Mouse (Mus musculus): ENCODE data around the gene Apc2. TPM values are rescaled to one million over a fixed set of nuclear protein-coding genes. Genes with fewer than 3 reads are reported as not detected.

Apc2 gene
- total RNA-seq, 2 experiments from 2014 or later = 3.4 to 4.0 TPM

DNA sequence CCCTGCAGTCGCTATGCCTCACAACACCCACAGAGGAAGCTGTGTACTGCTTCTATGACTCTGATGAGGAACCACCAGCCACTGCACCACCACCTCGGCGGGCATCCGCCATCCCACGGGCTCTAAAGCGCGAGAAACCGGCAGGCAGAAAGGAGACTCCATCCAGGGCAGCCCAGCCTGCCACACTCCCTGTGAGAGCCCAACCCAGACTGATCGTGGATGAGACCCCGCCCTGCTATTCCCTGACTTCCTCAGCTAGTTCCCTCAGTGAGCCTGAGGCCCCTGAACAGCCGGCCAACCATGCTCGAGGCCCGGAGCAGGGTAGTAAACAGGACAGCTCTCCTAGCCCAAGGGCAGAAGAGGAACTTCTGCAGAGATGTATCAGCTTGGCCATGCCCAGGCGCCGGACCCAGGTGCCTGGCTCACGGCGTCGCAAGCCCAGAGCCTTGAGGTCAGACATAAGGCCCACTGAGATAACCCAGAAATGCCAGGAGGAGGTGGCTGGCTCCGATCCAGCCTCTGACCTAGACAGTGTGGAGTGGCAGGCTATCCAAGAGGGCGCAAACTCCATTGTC, 17.9 kb downstream of the Apc2 start:
- intact Hi-C loops (cut with DNase I) = no loop called here
- no peak for DNase-seq (ENCODE audit: low spot score)

DNA sequence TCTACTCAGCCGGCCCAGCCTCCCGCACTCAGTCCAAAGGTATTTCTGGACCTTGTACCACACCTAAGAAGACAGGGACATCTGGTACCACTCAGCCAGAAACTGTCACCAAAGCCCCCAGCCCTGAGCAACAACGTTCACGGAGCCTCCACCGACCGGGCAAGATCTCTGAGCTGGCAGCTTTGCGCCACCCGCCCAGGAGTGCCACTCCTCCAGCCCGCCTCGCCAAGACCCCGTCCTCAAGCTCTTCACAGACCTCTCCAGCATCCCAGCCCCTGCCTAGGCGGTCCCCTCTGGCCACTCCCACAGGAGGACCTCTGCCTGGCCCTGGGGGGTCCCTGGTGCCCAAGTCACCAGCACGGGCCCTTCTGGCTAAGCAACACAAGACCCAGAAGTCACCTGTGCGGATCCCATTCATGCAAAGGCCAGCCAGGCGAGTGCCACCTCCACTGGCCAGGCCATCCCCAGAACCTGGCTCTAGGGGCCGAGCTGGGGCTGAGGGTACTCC, 18.8 kb downstream of the Apc2 start:
- intact Hi-C loops (cut with DNase I) = no loop called here
- DNase-seq (ENCODE audit: low spot score) = no peak

DNA sequence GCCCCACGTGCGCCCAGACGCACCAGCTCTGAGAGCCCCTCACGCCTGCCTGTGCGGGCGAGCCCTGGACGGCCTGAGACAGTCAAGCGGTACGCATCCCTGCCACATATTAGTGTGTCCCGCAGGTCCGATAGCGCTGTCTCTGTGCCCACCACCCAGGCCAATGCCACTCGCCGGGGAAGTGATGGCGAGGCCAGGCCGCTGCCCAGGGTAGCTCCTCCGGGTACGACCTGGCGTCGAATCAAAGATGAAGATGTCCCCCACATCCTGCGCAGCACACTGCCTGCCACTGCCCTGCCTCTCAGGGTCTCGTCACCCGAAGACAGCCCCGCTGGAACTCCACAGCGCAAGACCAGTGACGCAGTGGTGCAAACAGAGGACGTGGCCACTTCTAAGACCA, 19.5 kb downstream of the Apc2 start:
- intact Hi-C loops (cut with DNase I) = no loop called here
- no peak for DNase-seq (ENCODE audit: low spot score)

DNA sequence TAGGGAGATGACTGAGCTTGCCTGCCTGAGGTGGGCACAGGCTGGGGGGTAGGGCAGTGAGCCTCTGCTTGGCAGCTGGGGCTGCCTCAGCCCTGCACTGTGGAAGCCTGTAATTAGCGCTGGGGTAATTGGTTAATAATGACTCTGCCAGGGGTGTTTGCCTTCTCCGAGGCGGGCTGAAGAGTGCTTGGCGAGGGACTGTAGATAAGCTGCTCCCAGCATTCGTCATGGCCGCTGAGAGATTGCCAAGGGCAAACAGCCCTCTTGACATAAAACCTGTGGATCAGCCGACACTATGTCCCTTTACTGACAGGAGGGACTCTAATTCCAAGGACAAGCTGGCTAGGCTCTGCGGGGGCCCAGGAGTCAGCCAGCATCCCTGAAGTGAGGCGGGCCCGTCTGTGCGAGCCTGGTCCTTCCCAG, 20.6 kb downstream of the Apc2 start:
- intact Hi-C loops (cut with DNase I) = no loop called here
- no peak for DNase-seq (ENCODE audit: low spot score)

DNA sequence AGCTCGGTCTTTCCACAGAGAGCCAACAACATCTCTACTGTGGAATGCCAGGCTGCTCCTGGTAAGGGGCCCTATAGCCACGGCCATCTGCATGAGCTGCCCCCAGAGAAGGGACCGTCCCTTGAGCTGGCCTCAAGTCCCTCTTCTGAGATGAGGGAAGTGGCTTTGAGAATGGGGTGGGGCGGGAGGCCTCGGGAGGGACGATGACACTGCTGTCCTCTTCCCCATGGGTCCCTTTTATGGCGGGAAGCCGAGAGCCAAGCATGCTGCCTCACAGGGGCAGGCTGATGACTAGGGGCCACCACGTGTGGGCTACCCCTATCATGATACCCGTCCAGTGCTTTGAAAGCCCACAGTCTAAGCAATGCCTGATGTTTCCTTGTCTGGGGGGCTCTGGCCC, 21.2 kb downstream of the Apc2 start:
- DNase-seq (ENCODE audit: low spot score) = no peak
- intact Hi-C loops (cut with DNase I) = no loop called here

DNA sequence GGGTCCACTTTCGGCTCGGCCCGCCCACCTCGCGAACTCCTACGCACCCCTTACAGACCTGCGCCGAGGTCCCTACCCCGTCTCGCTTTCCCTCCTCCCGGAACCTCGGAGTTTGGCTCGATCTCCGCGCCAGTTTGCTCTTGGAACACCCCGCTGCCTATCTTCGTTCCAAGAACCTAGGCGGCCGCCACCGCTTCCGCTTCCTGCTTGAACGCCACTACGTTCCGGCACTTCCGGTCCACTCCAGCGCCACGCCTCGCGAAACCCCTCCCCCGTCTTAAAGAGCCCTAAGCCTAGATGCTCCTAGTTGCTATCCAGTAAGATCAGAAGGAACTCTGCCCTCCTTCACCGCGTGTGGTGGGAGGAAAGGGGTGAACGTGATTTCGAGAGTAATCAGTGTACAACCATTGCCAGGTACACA, 24.6 kb downstream of the Apc2 start, which contains the start of gene 2310011J03Rik:
2310011J03Rik (minus strand) TSS at position 198 of the 421 bp plus-strand sequence.
- intact Hi-C loops (cut with DNase I) = no loop called here
- peak; percentile 87 for DNase-seq (ENCODE audit: low spot score)

DNA sequence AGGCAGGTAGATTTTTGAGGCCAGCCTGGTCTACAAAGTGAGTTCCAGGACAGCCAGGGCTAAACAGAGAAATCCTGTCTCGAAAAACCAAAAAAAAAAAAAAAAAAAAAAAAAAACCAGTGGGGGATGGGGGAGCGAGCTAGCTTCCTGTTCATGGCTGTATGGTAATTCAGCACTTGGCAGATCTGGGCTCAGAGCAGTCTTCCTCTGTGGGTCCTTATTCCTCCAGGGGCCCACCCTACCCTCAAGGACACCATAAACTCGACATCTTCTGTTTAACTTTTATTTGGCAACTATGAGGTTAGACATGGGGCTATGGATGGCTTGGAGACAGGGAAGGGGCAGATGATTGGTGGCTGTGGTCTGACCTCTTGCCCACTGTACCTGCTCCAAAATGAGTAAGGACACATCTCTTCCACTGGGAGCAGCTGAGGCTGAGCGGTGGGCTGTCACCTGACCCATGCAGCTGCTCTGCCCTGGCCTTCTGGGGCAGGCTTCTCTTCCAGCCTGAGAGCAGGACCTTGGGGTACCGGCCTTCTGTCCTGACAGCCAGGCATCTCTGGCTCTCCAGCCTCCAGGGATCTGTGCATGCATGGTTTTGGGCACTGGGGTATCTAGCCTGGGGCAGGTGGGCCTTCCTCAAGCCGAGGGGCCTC, 25.4 kb downstream of the Apc2 start:
- intact Hi-C loops (cut with DNase I) = no loop called here
- no peak for DNase-seq (ENCODE audit: low spot score)

DNA sequence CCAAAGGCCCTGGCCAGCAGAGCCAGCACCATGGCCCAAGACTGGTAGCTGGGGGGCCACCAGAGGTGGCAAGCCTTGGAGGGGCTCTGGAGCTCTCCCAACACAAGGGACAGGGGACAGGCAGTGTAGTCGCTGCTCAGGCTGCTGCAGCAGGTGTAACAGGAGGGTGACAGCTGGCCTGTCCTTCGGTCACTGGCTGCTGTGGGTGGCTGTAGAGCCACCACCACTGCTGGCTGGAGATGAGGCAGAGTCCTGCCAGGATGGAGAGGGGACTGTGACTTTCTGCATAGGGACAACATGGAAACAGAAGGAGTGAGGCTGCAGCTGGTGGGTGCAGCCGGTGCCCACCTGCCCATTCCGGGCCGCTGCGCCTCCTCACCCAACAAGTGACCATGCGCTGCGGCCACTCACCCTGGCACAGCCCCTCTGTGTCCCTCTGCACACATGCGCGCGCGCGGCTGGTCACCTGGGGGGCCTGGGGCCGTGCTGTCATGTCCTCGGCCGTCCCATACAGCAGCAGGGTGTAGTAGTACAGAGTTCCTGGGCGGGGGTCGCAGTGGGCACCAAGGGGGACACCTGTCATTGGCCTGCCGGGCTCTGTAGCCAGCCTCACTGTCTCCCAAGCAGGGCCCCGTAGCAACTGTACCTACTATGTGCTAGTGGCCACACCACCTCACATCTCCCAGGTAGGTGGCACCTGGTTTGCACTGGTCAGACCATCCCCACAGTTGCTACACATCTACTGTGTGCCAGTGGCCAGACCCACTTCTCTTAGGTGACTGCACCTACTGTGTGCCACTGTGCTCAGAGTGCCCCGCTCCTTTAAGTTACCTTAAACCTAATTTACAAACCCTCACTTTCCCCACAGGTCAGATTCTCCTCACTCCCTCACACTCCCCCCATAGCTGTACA, 26.1 kb downstream of the Apc2 start:
- DNase-seq (ENCODE audit: low spot score) = no peak
- intact Hi-C loops (cut with DNase I) = no loop called here

DNA sequence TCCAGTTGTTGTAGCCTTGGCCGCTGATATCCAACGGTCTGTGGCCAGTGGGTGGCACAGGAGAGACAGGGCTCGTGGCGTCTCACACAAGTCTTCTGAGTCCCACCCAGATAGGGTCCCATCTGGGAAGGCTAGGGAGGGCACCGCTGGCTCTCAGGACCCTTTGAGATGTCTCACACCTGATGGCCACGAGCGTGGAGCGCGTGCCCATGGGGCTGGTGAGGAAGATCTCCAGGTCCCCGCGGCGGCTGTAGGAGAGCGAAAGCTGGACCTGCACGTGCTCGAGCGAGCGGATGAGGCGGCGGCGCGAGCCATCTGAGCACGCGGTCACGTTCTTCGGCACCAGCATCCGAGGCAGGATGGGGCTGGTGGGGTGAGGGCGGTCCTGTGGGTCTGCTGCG, 27.0 kb downstream of the Apc2 start:
- DNase-seq (ENCODE audit: low spot score) = no peak

DNA sequence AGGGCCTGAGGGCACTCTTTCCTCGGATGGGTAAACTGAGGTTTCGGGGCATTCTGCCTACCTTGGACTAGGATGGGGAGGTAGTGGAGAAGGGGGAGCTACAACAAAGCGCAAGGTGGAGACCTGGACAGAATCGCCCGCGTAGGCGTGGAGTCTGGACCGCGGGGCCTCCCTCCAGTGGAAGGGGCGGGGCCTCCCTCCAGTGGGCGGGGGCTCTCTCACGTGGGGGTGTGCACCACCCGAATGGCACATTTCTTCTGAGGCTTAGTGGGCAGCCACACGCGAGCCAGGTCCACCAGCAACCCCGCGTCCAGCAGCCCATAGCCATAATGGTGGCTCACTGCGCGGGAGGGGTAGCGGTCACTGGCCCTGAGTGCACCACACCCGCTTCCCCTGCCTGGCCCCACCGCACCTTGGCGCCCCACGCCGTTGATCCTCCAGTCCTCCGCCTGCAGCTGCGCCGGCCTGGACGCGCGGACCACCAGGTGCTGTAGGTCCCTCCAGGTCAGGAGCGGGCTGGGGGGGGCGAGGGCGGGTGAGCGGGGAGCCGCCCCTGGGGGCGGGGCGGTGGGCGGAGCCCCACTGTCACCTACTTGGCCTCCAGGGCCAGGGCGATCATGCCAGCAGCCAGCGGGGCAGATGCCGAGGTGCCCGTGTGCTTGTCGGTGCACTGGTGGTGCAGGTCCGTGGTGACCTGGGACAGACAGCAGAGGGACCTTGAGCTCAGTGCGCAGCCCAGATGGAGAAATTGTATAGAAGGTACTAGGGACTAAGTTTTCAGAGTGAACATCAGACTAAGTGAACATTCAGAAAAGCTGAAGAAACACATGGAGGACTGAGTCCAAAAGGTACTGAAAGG, 27.7 kb downstream of the Apc2 start:
- intact Hi-C loops (cut with DNase I) = no loop called here
- peak; percentile 48 for DNase-seq (ENCODE audit: low spot score)

More for the DNA sequence above, 27.0 kb downstream of the Apc2 start:
- intact Hi-C loops (cut with DNase I) = no loop called here

DNA sequence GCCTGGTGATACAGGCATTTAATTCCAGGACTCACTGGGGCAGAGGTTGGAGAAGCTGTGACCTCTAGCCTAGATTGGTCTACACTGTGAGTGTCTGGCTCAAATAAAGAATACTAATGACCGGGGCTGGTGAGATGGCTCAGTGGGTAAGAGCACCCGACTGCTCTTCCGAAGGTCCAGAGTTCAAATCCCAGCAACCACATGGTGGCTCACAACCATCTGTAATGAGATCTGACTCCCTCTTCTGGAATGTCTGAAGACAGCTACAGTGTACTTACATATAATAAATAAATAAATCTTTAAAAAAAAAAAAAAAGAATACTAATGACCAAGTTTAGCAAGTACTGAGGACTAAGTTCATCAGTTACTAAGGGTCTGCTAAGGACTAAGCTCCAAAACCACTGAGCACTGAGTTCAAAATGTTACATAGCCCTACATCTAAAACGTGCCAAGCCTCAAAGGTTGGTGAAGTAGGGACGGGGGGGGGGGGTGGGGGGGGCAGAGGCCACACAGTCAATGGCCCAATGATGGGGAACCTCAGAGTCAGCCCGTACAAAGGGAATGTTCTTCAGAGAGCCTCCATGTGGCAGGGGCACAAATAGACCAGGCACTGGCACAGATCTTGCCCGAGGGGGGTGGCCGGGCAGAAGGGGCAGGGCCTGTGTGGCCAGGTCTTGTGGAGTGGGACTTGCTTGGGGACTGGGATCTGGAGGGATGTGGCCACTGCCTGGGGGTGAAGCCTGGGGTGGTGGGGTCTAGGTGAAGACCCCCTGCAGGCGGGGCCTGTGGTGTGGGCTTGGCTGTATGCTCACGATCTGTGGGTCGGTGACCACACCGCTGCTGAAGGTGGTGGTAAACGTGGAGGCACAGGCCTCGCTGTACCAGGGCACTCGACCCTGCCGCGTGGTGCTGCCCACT, 28.6 kb downstream of the Apc2 start:
- DNase-seq (ENCODE audit: low spot score) = no peak
- intact Hi-C loops (cut with DNase I) = no loop called here

DNA sequence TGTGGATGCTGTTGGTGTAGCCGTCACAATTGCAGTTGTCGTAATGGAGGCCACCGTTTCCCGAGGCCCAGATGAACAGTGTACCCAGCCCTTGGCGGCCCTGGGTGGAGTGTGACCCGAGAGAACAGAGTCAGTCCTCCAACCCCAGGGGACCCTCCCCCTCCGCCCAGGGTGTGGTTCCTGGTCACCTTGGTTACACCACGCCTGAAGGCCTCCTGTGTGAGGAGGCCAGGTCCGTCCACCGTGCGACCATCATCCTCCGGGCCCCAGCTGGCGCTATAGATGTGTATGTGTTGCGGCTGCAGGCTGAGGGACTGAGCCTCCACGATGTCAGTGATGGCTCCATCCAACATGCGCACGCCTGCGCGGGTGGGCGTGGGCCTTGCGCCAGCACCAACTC, 29.3 kb downstream of the Apc2 start:
- no peak for DNase-seq (ENCODE audit: low spot score)
- intact Hi-C loops (cut with DNase I) = no loop called here

DNA sequence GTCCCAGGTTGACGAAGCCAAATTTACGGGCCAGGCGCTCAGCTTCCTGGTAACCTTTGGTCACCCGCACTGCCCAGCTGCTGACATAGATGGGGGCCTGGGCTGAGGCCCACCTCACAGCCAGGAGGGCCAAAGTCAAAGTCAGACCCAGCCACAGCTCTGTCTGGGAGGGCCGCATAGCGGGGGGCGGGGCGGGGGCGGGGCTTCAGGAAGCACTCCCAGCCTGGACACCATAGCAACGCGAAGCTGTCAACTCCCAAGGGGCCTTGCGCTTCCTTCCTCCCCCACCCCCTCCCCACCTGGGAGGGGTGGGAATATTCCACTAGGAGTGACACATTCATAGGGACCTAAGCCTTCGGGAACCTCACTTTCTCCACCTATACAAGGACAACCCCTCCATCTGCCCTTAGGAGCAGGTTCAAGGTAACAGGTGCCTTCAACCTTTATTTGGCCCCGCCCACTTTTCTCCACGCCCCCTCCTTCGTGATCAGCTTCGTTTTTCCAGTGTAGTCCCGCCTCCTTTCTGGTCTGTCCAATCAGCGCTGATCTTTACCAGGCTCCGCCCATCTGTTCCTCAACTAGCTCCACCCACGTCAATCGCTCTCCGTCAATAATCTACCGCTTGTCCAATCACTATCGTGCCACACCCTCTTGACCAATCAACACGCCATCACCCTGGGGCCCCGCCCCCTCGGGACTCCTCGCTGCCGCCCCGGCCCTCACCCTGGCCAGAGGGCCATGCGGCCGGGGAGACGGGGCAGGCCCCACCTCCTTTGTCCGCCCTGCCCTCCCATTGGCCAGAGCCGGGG, 33.7 kb downstream of the Apc2 start, which contains the start of the genes Pcsk4 and Reep6:
Pcsk4 (minus strand) TSS at position 226 of the 809 bp plus-strand sequence.
Reep6 (plus strand) TSS at position 681 of the 809 bp plus-strand sequence.
- intact Hi-C loops (cut with DNase I) = no loop called here
- peak; percentile 91 for DNase-seq (ENCODE audit: low spot score)

DNA sequence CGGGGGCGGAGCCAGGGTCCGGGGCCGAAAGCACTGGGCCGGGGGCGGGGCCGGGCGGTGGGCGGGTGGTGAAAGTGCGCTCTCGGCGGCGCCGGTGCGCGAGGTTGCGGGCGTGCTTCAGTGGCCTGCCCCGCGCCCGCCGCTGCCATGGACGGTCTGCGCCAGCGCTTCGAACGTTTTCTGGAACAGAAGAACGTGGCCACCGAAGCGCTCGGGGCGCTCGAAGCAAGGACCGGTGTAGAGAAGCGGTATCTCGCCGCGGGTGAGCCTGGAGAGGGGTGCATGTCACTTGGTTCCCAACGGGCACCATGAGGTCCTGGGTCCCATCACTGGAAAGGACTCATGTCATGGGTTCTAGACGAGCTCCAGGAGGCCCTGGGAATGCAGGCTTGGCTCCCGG, 34.3 kb downstream of the Apc2 start:
- intact Hi-C loops (cut with DNase I) = no loop called here
- no peak for DNase-seq (ENCODE audit: low spot score)

DNA sequence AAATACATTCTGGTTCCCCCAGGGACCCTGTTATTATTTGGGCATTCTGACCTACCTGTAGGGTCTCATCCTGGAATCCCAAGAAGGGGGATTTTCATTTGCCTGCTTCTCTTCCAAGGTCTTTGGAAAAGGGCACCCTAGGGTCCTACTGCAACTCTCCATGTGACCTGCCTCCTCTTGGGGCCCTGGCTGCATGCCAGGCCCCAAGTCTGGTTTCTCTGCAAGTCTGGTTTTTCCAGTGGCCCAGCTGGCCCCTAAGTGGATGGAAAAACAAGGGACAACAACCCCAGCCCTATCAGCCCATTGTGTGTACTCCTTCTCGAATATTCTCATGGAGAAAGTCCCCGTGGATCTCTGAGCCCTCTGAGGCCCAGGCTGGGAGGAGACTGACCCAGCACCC, 35.1 kb downstream of the Apc2 start:
- DNase-seq (ENCODE audit: low spot score) = no peak
- intact Hi-C loops (cut with DNase I) = no loop called here

DNA sequence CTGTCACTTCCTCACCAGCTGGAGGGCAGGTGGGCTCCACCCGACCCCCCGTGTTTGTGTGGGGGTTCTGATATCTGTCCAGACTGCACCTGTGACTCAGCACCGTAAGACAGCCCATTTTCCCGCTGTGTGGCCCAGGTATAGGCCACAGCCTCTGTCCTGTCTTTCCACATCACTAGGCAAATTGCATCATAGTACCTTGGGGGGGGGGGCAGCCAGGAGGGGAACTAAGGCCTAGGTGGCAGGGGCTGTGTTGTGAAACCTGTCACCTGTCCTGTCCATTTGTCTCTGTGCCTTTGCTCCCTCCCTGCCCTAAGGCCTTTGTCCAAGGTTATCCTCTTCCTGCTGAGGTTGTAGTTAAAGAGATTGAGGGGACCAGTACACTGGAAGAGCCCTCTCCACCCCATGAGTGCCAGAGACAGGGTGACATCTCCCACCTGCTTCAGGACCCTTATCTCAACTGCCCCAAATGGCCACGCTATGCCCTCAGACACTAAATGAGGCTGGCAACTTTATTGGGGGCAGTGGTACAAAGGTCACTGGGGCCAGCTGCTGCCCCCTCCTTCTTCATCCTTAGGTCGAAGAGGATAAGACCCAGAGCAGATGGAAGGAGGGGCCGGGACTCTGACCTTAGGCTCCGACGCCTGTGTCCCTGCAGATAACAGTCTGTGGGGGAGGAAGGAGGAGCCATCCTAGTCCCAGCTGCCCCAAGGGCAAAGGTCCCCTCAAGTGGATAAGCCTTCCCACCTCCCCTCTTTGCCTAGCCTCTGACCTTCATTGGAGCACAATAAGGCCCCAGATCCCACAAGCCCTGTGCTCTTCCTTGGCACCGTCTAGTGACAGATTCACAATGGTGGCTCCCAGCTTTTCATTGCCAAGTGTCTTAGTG, 36.1 kb downstream of the Apc2 start:
- DNase-seq (ENCODE audit: low spot score) = no peak
- intact Hi-C loops (cut with DNase I) = no loop called here

DNA sequence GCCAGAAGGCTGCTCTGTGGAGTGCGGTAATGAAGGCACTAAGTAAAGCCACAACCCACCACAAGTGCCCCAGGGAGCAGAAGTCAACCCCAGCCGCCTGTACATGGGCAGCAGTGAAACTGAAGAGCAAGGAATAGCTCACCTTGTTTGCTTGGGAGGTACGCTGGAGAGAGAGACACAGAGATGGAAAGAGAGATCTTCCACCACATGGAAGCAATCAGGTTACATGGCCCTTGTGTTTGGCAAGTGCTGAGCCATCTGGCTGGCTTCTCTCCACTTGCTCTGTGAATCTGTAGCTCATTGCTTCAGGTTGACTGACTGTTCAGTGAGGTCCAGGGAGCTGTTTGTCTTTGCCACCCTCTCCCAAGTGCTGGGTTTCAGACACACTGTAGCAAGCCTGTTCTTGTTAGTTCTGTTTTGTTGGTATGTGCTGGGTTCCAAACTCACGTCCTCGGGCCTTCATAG, 36.8 kb downstream of the Apc2 start:
- no peak for DNase-seq (ENCODE audit: low spot score)
- intact Hi-C loops (cut with DNase I) = no loop called here
